Mouse (Mus musculus): ENCODE data around the gene Med21.

Gene Med21

DNA sequence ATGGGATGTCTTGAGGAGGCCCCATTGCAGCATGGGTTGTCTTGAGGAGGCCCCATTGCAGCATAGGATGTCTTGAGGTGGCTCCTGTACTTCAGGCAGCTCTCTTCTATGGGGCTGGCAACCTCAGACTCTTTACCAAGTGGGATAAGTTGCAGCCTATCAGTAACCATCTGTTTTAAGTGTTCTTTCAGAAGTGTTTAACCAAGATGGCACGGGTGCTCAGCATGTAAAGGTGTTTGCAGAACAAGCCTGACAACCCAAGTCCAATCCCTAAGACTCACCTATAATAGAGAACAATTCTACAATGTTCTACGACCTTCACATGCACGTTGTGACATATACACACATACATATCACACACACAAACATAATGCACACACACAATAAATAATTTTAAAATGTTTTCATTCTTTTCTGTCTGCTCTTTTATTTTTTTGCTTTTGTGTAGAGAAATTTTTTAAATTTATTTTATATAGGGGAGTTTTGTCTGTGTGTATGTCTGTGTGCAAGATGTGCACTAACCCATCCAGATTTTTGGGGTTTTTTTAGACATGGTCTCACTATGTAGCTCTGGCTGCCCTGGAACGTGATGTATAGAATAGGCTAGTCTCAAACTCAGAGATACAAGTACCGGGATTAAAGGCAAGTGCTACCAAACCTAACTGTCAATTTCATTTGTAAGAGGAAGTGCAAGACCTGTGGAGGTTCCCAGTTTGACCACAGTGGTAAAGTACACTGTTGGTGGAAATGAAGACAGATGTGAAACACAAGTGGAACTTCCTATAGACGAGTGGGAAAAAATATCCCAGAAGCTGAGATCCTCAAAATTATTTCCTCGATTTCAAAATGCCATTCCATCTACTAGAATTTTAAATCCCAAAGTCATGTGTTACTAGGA lies 2.0 kb upstream of the Med21 start:
- no peak for DNase-seq (ENCODE audit: inconsistent age in 2 of 2, low spot score in 1 of 2)

DNA sequence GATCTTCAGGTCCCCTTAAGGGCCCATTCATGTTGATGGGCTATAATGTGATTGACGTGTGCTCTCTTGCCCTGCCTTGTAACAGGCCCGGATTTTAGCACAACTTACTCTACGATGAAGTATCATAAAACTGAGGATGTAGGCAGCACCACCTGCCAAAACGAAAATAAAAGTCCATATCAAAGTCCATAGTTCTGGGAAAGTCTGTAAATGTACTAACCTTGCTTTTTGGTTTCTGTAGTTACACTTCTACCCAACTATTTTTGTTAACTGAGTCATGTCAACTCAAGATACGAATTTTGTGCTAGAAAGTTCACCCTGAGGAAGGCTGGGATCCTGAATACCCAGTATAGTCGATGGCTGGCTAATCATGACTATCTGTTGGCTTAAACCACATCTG lies 1.4 kb upstream of the Med21 start:
- DNase-seq (ENCODE audit: inconsistent age in 2 of 2, low spot score in 1 of 2): no peak

DNA sequence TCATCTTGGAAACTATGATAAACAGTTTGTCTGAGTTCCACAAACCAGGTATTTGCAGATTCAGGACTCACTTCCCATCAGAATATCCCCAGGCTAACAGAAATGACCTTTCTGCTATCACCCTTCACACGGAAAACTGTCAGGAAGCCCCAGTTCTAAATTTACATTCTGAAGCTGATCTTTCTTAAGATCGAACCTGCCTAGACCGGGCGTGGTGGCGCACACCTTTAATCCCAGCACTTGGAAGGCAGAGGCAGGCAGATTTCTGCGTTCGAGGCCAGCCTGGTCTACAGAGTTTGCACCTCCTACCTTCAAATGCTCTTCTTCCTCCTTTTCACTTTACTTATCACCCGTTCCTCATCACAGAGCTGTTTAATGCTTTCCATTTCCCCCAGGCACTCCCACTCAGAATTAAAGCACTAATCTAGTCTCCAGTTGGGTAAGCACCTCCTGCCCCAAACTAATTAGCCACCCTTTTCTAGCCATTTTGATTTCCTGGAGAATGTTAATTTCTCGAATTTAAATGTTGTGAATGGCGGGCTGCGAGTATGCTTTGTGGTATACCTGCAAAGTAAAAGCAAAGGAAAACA lies 631 bp upstream of the Med21 start:
- no peak for DNase-seq (ENCODE audit: inconsistent age in 2 of 2, low spot score in 1 of 2)

- peak in 1 of 2 experiments; percentile 35 for DNase-seq (ENCODE audit: inconsistent age in 2 of 2, low spot score in 1 of 2)
Measured at GRCm38 (mm10) chr6:146643184-146643570, 830 bp downstream of the Med21 start.

- no peak for DNase-seq (ENCODE audit: inconsistent age in 2 of 2, low spot score in 1 of 2)
Measured at GRCm38 (mm10) chr6:146650013-146650412, 7.7 kb downstream of the Med21 start.

- no peak for DNase-seq (ENCODE audit: inconsistent age in 2 of 2, low spot score in 1 of 2)
Measured at GRCm38 (mm10) chr6:146651431-146651830, 9.1 kb downstream of the Med21 start.

GRCm38 (mm10) chr6:146653197-146653596 lies 10.8 kb downstream of the Med21 start:
- DNase-seq (ENCODE audit: inconsistent age in 2 of 2, low spot score in 1 of 2): no peak

DNA sequence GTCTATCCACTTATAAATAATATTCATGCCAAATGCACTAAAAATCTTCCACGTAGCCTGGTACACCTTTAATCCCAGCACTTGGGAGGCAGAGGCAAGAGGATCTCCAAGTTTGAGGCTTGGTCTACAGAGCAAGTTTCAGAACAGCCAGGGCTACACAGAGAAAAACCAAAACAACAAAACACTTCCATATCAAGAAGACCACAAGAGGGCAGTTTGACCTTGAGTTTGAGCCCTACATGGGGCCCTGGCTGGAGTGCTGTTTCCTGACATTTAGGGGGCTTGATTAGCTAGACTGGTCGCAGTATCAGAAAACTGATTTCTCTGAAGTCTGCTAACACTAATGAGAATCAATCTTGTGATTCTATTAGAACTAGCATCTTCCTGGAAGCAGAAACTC lies 18.2 kb downstream of the Med21 start:
- DNase-seq (ENCODE audit: inconsistent age in 2 of 2, low spot score in 1 of 2): no peak

- no peak for DNase-seq (ENCODE audit: inconsistent age in 2 of 2, low spot score in 1 of 2)
Measured at GRCm38 (mm10) chr6:146661655-146662054, 19.3 kb downstream of the Med21 start.

DNA sequence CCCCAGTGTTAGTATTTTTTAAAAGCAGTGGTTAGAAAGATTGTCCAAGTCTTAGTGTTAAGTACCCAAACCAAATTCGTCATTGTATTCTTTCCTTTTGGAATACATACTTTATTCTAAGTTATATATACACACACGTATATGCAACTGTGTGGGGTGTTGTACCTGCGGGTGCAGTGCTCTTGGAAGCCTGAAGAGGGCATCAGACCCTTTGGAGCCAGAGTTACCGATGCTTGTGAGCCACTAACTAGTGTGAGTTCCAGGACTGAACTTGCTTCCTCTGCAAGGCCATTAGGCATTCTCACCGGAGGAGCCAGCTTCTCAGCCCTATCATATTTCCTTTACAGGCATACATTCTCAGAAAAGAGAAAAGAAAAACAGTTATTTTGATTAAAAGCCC lies 20.3 kb downstream of the Med21 start:
- DNase-seq (ENCODE audit: inconsistent age in 2 of 2, low spot score in 1 of 2): peak; percentile 58 to 82

DNA sequence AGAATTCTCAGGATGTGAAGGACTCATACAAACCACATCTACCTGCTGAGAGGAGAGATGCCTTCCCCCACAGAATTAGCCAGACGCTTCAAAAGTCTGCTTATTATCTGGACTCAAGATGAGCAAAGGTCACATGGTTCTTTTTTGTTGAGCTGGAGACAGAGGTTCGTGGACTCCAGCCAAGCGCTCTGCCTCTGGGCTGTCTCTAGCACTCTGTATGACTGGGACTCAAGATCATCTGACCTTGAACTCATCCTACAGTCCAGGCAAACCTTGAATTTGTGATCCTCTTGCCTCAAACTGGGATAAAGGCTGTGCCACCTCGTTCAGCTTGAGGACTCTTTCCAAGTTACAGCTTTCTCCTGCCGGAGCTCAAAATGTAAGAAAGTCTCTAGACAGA lies 21.8 kb downstream of the Med21 start:
- peak; percentile 80 to 82 for DNase-seq (ENCODE audit: inconsistent age in 2 of 2, low spot score in 1 of 2)

GRCm38 (mm10) chr6:146664917-146665316 lies 22.6 kb downstream of the Med21 start:
- no peak for DNase-seq (ENCODE audit: inconsistent age in 2 of 2, low spot score in 1 of 2)

GRCm38 (mm10) chr6:146665408-146665807 lies 23.1 kb downstream of the Med21 start:
- peak in 1 of 2 experiments; percentile 63 for DNase-seq (ENCODE audit: inconsistent age in 2 of 2, low spot score in 1 of 2)

DNA sequence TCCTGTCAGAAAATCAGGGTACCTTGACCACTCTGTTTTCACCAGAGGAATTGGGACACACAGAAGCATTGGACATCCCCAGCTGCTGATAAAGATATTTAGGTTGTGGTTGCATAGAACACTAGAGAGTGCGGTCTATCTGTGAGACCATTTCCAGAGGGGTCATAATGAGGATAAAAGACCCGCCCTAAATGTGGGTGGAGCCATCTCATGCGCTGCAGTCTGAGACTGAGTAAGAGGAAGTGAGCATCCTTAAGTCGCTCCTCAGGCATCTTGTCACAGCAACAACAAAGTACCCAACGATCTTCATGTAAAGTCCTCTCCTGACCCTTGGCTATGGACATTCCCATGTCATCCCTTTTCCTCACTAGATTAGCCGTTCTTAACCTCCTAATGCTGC lies 24.5 kb downstream of the Med21 start:
- no peak for DNase-seq (ENCODE audit: inconsistent age in 2 of 2, low spot score in 1 of 2)

DNA sequence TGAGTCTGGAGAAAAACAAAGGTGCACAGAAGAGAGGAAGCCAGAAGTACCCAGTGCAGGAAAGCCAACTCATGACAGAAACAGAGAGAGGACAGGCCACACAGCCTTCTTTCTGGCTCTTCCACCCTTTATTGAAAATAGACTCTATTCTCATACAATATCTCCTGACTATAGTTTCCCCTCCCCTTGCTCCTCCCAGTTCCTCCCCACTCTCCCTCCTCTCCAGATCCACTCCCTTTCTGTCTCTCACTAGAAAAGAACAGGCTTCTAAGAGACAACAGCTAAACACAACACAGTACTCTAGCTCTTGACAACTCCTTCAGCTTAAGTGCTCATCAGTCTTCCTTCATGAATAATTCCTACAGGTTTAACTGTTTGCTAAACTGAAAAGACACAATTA lies 26.3 kb downstream of the Med21 start:
- no peak for DNase-seq (ENCODE audit: inconsistent age in 2 of 2, low spot score in 1 of 2)

GRCm38 (mm10) chr6:146670956-146671855 lies 28.9 kb downstream of the Med21 start:
- DNase-seq (ENCODE audit: inconsistent age in 2 of 2, low spot score in 1 of 2): no peak

- DNase-seq (ENCODE audit: inconsistent age in 2 of 2, low spot score in 1 of 2): no peak
Measured at GRCm38 (mm10) chr6:146672106-146672505, 29.8 kb downstream of the Med21 start.

DNA sequence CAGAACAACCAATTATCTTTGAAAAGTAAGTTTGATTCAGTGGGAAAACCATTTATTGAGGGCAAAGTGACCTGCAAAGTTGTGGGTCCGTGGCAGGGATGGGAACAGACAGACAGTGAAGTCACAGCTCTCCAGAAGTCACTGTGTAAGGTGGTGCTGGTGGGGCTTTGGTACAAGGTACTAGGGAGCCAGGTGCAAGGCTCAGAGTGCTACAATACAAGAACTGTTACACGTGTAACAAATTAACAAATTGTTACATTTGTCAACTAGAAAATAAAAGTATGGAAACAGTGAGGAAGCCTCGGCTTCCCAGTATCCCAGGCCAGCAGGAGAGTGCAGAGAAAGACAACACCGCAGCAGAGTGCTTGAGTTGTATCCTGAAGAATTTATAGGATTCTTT lies 31.3 kb downstream of the Med21 start:
- DNase-seq (ENCODE audit: inconsistent age in 2 of 2, low spot score in 1 of 2): no peak

- DNase-seq (ENCODE audit: inconsistent age in 2 of 2, low spot score in 1 of 2): no peak
Measured at GRCm38 (mm10) chr6:146674420-146674819, 32.1 kb downstream of the Med21 start.

DNA sequence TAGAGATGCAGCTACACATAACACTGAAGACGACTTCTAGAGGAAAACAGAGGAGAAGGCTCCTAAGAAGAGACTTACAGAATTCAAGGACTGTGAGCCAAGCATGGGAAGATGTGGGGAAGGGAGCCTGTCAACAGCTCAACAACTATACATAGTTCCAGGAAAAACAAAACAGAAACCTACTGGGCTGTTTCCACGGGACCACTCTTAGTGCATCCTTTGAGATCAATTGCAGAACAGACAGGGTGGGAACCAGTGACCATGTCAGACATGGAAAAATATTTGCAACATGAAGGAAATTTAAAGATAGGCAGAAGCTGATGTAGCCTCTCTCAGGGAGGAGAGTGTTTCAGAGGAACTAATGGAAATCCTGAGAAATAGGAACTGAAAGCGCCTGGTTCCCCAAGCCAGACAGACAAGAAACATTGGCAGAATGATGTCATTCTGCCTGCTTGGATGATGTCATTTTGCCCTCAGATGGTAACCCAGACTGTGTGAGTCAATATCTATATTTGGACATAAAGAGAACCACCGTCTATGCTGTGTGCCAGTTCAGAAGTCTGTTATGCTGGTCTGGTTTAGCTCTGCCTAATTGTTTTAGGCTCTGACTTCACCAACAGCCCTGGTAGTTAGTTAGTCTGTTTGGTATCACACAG lies 32.7 kb downstream of the Med21 start:
- DNase-seq (ENCODE audit: inconsistent age in 2 of 2, low spot score in 1 of 2): no peak

DNA sequence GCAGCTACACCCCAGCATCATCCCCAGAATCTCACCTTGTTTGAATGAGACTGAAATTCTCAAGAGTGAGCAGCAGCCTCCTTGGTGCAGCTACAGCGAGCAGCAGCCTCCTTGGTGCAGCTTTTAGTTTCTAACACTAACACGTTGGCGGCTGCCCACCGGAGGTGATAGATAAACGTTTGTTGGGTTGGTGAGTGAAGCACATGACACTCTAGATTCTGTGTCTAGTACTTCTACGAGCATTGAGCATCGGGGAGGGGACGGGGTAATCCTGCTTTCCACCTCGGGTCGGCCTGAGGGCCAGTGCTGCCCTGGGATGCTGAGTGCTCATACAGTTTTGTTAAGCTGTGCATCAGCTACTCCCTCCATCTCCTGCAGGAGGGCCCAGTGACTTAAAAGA lies 34.6 kb downstream of the Med21 start:
- DNase-seq (ENCODE audit: inconsistent age in 2 of 2, low spot score in 1 of 2): no peak
